Mouse (Mus musculus) left cerebral cortex, postnatal 14 days (tissue): ENCODE results near the gene Hspa1l. TPM values are rescaled to one million over a fixed set of nuclear protein-coding genes. Genes with fewer than 3 reads are reported as not detected.

Experiments used
- DNase-seq, 2 experiments: peaks; one replicate each; pipeline ENCODE4 v3.0.0; 2021 to 2022; ENCODE audit warnings: low spot score in 2 of 2, mixed read lengths in 1 of 2
- intact Hi-C: fragments of 180-260 bp; cut with DNase I; formaldehyde crosslinking; loops from one replicate; pipeline ENCODE4 v1.15.1; 2025
- total RNA-seq, 2 experiments: library from RNA; stranded (reverse); gene quantifications; 2 replicates each; pipeline ENCODE4 v1.2.3; 2021

Hspa1l gene
- total RNA-seq, 2 experiments from 2014 or later, result 0.15 TPM

GRCm38 (mm10) chr17:35016791-35017705 lies 44.5 kb downstream of the Hspa1l start:
- intact Hi-C loops, result no loop called here
- DNase-seq, result no peak

GRCm38 (mm10) chr17:35017706-35018030 lies 45.2 kb downstream of the Hspa1l start:
- DNase-seq, result no peak
- intact Hi-C loops, result no loop called here

DNA sequence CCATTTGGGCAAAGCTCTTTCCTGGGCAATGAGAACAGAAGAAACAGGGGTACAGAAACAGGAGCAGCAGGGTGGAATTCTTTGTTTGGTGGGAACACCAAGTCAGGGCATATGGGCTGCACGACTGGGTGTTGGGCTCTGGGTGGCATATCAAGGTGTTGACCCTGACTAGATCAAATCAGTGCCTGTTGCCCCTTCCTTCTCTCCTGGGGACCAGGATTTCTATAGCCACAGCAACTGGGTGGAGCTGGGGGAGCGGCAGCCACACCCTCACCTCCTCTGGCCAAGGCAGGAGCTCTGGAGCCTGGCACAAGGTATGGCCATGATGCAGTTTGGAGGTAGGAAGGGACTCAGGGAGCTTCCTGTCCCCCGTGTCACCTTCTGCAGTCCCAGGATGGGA lies 45.7 kb downstream of the Hspa1l start:
- intact Hi-C loops, result no loop called here
- no peak for DNase-seq

GRCm38 (mm10) chr17:35019894-35020293 lies 47.4 kb downstream of the Hspa1l start:
- no peak for DNase-seq
- intact Hi-C loops, result loop anchor here (2.0 kb wide), 1 partner anchor 87 kb away; no protein-coding TSS in a partner anchor

DNA sequence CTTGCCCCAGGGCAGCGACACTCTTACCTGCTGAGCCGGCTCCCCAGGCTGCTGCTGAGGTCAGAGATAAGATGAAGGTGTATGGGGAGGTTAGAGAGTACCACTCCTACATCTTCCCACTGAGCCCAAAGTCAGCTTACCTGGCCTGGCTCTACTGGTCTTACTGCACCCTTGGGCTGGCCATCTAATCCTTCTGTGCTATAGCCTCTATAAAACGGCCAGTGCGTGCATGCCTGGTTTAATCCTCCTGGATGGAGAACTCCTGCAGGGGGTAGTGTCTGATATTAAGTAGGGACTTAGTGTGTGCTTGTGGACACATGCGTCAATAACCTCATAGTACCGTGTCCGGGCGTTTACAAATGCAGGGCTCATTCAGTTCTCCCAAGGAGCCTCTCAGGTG lies 48.0 kb downstream of the Hspa1l start:
- intact Hi-C loops, result loop anchor here (2.0 kb wide), 1 partner anchor 86 kb away; no protein-coding TSS in a partner anchor
- no peak for DNase-seq

- peak; percentile 88 to 89 for DNase-seq
- intact Hi-C loops, result loop anchor here (1.0 to 2.0 kb wide), 2 partner anchors 38 to 86 kb away; partner anchors contain the start of gene Ddah2
Measured at GRCm38 (mm10) chr17:35021163-35021808, 48.8 kb downstream of the Hspa1l start.

DNA sequence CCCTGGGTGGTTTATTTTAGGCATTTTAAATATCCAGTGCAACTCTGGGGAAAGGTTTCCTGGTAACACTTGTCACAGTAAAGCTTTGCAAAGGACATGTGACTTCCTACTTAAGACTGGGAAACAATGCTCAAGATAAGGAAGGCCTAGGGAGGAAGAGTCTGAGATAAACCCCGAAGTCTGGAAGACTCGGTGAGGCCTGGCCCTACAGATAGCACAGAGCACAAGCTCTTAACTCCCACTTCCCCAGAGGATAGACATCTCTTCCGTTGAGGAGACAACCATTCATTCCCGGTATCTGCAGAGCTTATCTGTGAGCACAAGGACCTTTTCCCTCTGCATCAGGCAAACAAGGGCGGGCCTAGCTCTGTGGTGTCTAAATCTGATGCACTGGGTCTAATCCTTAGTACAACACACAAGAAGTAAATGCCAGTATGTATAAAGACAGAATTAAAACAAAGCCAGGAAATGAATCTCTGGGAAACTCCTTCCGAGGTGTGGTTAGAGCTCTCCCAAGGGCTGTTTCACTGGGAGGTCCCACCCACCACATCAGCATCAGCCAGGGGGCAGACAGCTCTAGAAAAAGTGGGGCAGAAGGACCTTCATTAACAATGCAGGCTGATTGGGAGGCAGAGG lies 49.5 kb downstream of the Hspa1l start:
- intact Hi-C loops, result loop anchor here (1.0 to 2.0 kb wide), 2 partner anchors 37 to 85 kb away; partner anchors contain the start of gene Ddah2
- no peak for DNase-seq

DNA sequence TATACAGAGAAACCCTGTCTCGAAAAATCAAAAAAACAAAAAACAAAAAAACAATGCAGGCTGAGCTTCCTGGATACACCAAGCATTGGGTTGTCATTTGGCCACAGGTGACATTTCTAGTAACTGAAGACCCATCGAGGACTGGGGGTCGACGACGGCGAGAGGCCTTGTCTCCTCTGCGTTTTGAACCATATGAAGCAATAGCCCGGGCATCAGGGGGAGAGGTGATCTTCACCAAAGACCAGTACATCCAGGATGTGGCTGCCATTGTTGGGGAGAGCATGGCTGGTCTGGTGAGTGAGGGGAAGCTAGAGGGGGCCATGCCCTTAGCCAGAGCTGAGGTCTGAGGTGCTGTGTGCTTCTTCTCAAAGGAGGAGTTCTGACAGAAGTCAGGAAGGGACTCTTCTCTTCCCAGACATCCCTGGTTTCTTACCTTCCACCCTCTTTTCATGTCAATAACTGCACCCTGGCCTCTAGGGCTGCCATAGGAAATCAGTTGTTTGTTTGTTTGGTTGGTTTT lies 50.1 kb downstream of the Hspa1l start:
- DNase-seq, result no peak
- intact Hi-C loops, result no loop called here

DNA sequence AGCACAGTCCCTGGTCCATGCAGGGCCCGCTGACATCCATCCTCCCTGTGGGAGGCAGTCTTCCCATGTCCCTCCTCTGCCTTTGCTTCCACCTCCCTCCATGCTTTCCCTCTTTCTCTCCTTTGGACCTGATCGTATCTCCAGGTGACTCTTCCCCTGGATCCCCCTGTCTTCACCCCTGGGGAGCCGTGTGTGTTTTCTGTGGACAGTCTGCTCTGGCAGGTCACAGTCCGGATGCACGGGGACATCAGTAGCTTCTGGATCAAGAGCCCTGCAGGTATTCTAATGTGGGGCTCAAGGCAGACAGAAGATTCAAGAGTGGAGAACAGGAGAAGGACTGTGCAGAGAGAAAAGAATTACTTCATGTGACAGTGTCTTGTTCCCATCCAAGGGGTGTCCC lies 50.7 kb downstream of the Hspa1l start:
- intact Hi-C loops, result no loop called here

DNA sequence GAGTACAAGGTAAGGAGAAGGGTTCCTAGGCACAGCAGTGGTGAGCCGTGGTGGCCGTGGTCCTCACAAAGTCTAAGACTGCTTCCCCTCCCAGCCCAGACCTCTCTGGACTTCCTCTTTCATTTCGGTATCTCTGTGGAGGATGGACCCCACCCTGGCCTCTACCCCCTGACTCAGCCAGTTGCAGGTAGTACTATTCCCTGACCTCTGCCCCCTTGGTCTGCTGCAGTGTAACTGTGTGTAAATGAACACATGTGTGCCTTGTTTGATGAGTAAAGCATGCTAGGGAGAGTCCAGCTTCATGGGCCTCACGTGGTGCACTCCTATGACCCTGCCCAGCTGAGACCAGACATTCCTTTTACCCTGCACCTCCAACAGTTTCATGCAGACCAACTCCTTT lies 51.3 kb downstream of the Hspa1l start:
- intact Hi-C loops, result no loop called here
- no peak for DNase-seq

More for the DNA sequence above, 50.7 kb downstream of the Hspa1l start:
- no peak for DNase-seq

DNA sequence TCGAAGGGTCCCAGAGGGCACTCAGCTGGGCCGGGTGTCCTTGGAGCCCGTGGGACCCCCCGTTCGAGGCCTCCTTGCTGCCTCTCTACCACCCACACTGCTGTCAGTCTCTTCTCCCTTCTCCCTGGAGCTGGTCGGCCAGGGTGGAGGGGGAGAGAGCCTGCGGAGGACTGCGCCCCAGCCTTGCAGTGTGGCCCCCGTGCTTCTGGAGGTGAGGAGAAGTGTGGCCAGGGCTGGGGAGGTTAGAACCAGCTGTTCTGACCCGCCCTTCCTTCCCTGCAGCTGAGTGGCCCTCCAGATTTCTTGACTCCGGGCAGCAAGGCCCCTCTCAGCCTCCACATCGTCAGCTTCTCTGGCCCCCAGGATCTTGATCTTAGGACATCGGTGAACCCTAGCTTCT lies 51.8 kb downstream of the Hspa1l start:
- intact Hi-C loops, result no loop called here
- no peak for DNase-seq

DNA sequence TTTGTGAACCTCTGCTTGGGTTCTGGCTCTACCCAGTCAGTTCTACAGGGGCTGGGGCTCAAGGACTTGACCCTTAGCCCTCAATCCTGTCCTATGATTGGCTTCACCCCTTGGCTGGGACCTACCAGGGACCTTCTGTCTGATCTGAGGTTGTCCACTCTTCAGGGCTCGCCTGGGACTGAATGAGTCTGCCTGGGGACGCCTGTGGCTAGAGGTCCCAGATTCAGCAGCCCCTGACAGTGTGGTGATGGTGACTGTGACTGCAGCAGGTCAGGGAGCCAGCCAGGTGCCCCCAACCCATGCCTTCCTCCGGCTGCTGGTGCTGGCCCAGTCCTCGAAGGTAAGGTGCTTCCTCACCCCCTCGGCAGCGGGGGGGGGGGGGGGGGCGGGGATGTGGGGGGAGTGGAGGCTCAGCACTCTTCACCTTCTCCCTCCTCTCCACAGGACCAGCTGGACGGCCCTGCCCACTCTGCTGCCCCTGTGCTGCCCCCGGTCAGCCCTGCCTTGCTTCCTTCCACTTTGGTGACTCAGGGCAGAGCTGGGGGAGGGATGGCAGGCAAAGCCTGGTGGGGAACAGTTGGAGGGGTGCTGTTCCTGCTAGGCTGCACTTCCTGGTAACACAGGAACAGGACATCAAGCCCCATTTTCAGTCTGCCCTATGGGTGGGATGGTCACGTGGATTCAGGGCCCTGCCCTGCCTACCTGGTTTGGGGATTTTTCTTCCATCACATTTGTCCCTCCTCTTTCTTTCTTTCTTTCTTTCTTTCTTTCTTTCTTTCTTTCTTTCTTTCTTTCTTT lies 52.4 kb downstream of the Hspa1l start:
- intact Hi-C loops, result no loop called here
- DNase-seq, result no peak

- intact Hi-C loops, result no loop called here
- no peak for DNase-seq
Measured at GRCm38 (mm10) chr17:35026206-35026605, 53.7 kb downstream of the Hspa1l start.

- intact Hi-C loops, result no loop called here
- DNase-seq, result peak; percentile 41 to 60
Measured at GRCm38 (mm10) chr17:35027277-35028068, 55.0 kb downstream of the Hspa1l start, which contains the start of gene Sapcd1. Gene Sapcd1, minus strand, starts transcription at chr17:35028016.

GRCm38 (mm10) chr17:35028315-35028714 lies 55.8 kb downstream of the Hspa1l start:
- DNase-seq, result no peak
- intact Hi-C loops, result no loop called here
